Mouse (Mus musculus) small intestine, adult 2 months (tissue): ENCODE measurements around the gene Gm9817.

Experiments used
- CTCF ChIP-seq: fragments of 200-500 bp; IDR thresholded peaks from 2 replicates; pipeline ENCODE4 v1.5.1; 2012; ENCODE audit warnings: low read depth, mild to moderate bottlenecking, control low read depth, inconsistent platforms, low read length, moderate library complexity, mixed read lengths; ENCODE audit not compliant: insufficient replicate concordance, insufficient read length; ENCODE audit errors: extremely low read depth
- POLR2A ChIP-seq: fragments of 200-500 bp; IDR thresholded peaks from 2 replicates; pipeline ENCODE4 v1.6.1; 2012; ENCODE audit warnings: low read depth, mild to moderate bottlenecking, control low read depth, inconsistent platforms, low read length, moderate library complexity

DNA sequence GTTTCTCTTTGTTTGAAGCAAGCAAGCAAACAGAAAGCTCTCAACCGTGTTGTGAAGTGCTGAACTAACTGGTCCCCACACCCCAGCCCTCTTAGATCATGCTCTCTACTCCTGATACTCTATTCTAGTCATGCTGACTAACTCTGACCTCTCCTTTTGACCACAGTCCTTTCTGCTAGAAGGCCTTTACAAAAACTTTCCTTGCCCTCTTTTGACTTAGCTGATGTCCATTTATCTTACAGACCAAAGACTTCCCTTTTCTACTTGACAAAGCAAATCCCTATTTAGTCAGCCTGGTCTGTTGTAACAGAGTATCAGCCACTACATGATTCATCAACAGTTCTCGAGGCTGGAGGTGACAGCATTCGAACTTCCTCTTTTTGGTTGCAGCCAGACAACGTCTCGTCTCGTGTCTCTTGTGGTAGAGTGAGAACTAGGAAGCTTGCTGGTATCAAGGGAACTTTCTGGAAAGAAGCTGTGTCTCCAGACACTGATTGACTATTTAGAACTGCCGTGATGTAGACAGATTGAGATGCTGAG lies 30.4 kb downstream of the Gm9817 start:
- no peak for TF ChIP-seq CTCF
- no peak for TF ChIP-seq POLR2A
